Mouse (Mus musculus) liver, adult 2 months (tissue): ENCODE measurements around the gene Arl16.

ENCODE experiments used
- CTCF ChIP-seq: fragments of 200-500 bp; IDR thresholded peaks from 2 replicates; pipeline ENCODE4 v1.5.1; 2011; ENCODE audit warnings: low read depth, low read length, control low read depth
- POLR2A ChIP-seq: fragments of 200-500 bp; IDR thresholded peaks from 2 replicates; pipeline ENCODE4 v1.6.1; 2011; ENCODE audit warnings: low read length, control low read depth; ENCODE audit not compliant: insufficient read depth; ENCODE audit errors: extremely low read depth

GRCm38 (mm10) chr11:120506899-120507298, 39.5 kb upstream of the Arl16 start:
- TF ChIP-seq CTCF (peak; percentile 80), POLR2A (no peak)
